In the genomic region with DNA sequence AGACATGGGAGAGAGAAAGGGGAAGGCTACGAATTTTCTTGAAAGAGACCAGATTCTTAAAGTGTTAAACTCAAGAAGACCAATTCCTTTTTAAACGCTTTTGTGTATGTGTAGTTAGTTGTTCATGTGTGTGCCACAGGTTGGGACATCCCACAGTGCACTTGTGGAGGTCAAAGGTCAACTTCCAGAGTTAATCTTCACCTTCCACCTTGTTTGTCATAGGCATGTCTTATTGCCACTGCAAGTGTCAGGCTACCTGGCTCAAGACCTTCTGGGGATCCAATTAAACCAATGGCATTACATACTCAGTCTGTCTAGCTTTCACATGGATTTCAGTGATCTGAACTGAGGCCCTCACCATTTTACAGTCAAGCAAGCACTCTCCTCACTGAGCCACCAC, we compare ENCODE assay signal across 25 mouse cellular contexts. TPM values are rescaled to one million over a fixed set of nuclear protein-coding genes. Genes with fewer than 3 reads are reported as not detected.
A peak's percentile ranks its signal among the peaks of the same experiment; 100 is the strongest.
DNase-seq lines count a peak whose midpoint lies in the region; ATAC-seq and TF ChIP-seq lines count a peak whose summit lies in the region.
"Had no signal": no experiment of that assay in that cellular context is flagged by ENCODE, and none has a peak within 500 bp of the region (broad histone marks: within the 10 kb centered on the region; RNA-seq: fewer than 3 reads in every experiment).

No protein-coding gene starts in this region.

- H3K27me3 ChIP-seq in kidney, adult 2 months (replicated peaks; ENCODE audit: control insufficient read depth, insufficient read depth, low read length): no peaks in the 10 kb centered on the region
- no peaks in the 10 kb centered on the region; the same call in 1 of the 2 replicates for H3K27me3 ChIP-seq in kidney, embryonic 16.5 days (ENCODE audit: insufficient read depth, low read length)
- peaks cover 3% of the 10 kb centered on the region; the same call in 1 of the 2 replicates for H3K27me3 ChIP-seq in kidney, embryonic 15.5 days
- H3K27me3 ChIP-seq: embryonic facial prominence, embryonic 12.5 days; heart, embryonic 12.5 days; heart, embryonic 15.5 days had no signal

- no peak for ATAC-seq in kidney, embryonic 16.5 days (ENCODE audit: low FRiP score, low TSS enrichment)
- no peak for ATAC-seq in kidney, embryonic 15.5 days (replicated peaks; ENCODE audit: low FRiP score)
- ATAC-seq: CD4-positive, CD25-positive, alpha-beta regulatory T cell, adult 4 months; forebrain, embryonic 14.5 days; forebrain, postnatal 0 days had no signal

- no peak overlapping the region for H3K9ac ChIP-seq in kidney, embryonic 16.5 days (replicated peaks; ENCODE audit: low read length)
- no peak overlapping the region for H3K9ac ChIP-seq in kidney, embryonic 15.5 days
- H3K9ac ChIP-seq: embryonic facial prominence, embryonic 12.5 days; embryonic facial prominence, embryonic 15.5 days; forebrain, postnatal 0 days; heart, embryonic 12.5 days; heart, embryonic 15.5 days; hindbrain, embryonic 14.5 days had no signal

- H3K27ac ChIP-seq in kidney, adult 2 months (ENCODE audit: insufficient read depth, low read depth, low read length): no peak overlapping the region
- H3K27ac ChIP-seq in kidney, embryonic 16.5 days (ENCODE audit: low read length): no peak overlapping the region
- H3K27ac ChIP-seq in kidney, embryonic 15.5 days: no peak overlapping the region
- H3K27ac ChIP-seq: embryonic facial prominence, embryonic 12.5 days; embryonic facial prominence, embryonic 15.5 days; gastrocnemius, adult 2 months; heart, embryonic 15.5 days; hindbrain, embryonic 14.5 days had no signal

- H3K4me3 ChIP-seq in kidney, adult 2 months (ENCODE audit: insufficient read depth, low read depth, low read length): no peak overlapping the region
- no peak overlapping the region for H3K4me3 ChIP-seq in kidney, embryonic 16.5 days (ENCODE audit: low read length)
- H3K4me3 ChIP-seq in kidney, embryonic 15.5 days (replicated peaks): no peak overlapping the region
- H3K4me3 ChIP-seq: embryonic facial prominence, embryonic 12.5 days; embryonic facial prominence, embryonic 15.5 days; gastrocnemius, adult 2 months; heart, embryonic 12.5 days; heart, embryonic 15.5 days had no signal

- peaks cover 9% of the 10 kb centered on the region for H3K4me1 ChIP-seq in kidney, adult 2 months (ENCODE audit: control insufficient read depth, insufficient read depth, low read length)
- peaks cover 14% of the 10 kb centered on the region for H3K4me1 ChIP-seq in kidney, embryonic 16.5 days (ENCODE audit: insufficient read depth, low read length)
- peaks cover 14% of the 10 kb centered on the region for H3K4me1 ChIP-seq in kidney, embryonic 15.5 days

- no peak overlapping the region for H3K4me2 ChIP-seq in kidney, embryonic 16.5 days (replicated peaks; ENCODE audit: low read depth, low read length)
- H3K4me2 ChIP-seq in kidney, embryonic 15.5 days: no peak overlapping the region
- H3K4me2 ChIP-seq: embryonic facial prominence, embryonic 12.5 days; embryonic facial prominence, embryonic 15.5 days; heart, embryonic 12.5 days; heart, embryonic 15.5 days; hindbrain, embryonic 14.5 days had no signal

- no peaks in the 10 kb centered on the region for H3K9me3 ChIP-seq in kidney, embryonic 16.5 days (ENCODE audit: low read length)
- no peaks in the 10 kb centered on the region for H3K9me3 ChIP-seq in kidney, embryonic 15.5 days (replicated peaks)
- H3K9me3 ChIP-seq: embryonic facial prominence, embryonic 12.5 days; embryonic facial prominence, embryonic 15.5 days; heart, embryonic 12.5 days; heart, embryonic 15.5 days had no signal

- no peaks in the 10 kb centered on the region for H3K36me3 ChIP-seq in kidney, adult 2 months (ENCODE audit: control insufficient read depth, insufficient read depth, low read length)
- H3K36me3 ChIP-seq in kidney, embryonic 16.5 days (ENCODE audit: insufficient read depth, low read length): no peaks in the 10 kb centered on the region
- no peaks in the 10 kb centered on the region for H3K36me3 ChIP-seq in kidney, embryonic 15.5 days
- H3K36me3 ChIP-seq: embryonic facial prominence, embryonic 12.5 days; embryonic facial prominence, embryonic 15.5 days; heart, embryonic 15.5 days had no signal

- TF ChIP-seq POLR2A in kidney, adult 2 months (IDR thresholded peaks at IDR 0.05; ENCODE audit: low read depth, low read length): no peak

- TF ChIP-seq CTCF in kidney, adult 2 months (conservative IDR thresholded peaks at IDR 0.05; ENCODE audit: insufficient read depth, insufficient read length, low read depth, low read length): no peak

- 71% methylated on average over 2 of the region's 2 CpGs for WGBS in kidney, adult 2 months
- WGBS in kidney, embryonic 16.5 days: 80% methylated on average over 2 of the region's 2 CpGs
- WGBS in kidney, embryonic 15.5 days: 72% methylated on average over 2 of the region's 2 CpGs

- DNase-seq in kidney, adult 2 months: peak; percentile 76
- peak; percentile 17 for DNase-seq in kidney, postnatal 14 days
- DNase-seq in yolk sac, embryonic 10.5 days (ENCODE audit: low spot score): peak; percentile 72
- DNase-seq in layer of hippocampus, adult 9-11 months: no peak
- DNase-seq: adrenal gland, adult 2 months; adrenal gland, postnatal 14 days; cerebellum, adult 11 months; cerebellum, adult 2 months; cerebellum, adult 9-11 months; cerebellum, postnatal 25 days; forebrain, postnatal 0 days; gastrocnemius, adult 2 months; gastrocnemius, postnatal 14 days; heart, adult 18-20 months; heart, postnatal 14 days; heart, postnatal 4 days had no signal

RNA-seq across cellular contexts. Expression of a gene that starts 2.0 kb away (rescaled TPM):
- polyA plus RNA-seq in kidney, adult 2 months (2012; rRNA removed): 14.4 and 20.7 TPM in 2 replicates
- polyA plus RNA-seq in kidney, embryonic 16.5 days (2015; fragmentation: Nextera tagmentation; extraction: Ambion mirVana): 76.1 and 79.4 TPM in 2 replicates
- 72.3 and 75.2 TPM in 2 replicates for polyA plus RNA-seq in kidney, embryonic 15.5 days (2015; fragmentation: Nextera tagmentation; extraction: Ambion mirVana)

RNA-seq across cellular contexts. Expression of a gene that starts 7.9 kb away (rescaled TPM):
- 33.0 and 35.9 TPM in 2 replicates for polyA plus RNA-seq in kidney, adult 2 months (2012; rRNA removed)
- 27.4 and 32.0 TPM in 2 replicates for polyA plus RNA-seq in kidney, embryonic 16.5 days (2015; fragmentation: Nextera tagmentation; extraction: Ambion mirVana)
- 27.8 and 29.9 TPM in 2 replicates for polyA plus RNA-seq in kidney, embryonic 15.5 days (2015; fragmentation: Nextera tagmentation; extraction: Ambion mirVana)

RNA-seq across cellular contexts. Expression of a gene that starts 35.8 kb away (rescaled TPM):
- polyA plus RNA-seq in kidney, adult 2 months (2012; rRNA removed): 66.1 and 71.4 TPM in 2 replicates
- polyA plus RNA-seq in kidney, embryonic 16.5 days (2015; fragmentation: Nextera tagmentation; extraction: Ambion mirVana): 178 and 184 TPM in 2 replicates
- polyA plus RNA-seq in kidney, embryonic 15.5 days (2015; fragmentation: Nextera tagmentation; extraction: Ambion mirVana): 178 and 184 TPM in 2 replicates

RNA-seq across cellular contexts. Expression of a gene that starts 58.7 kb away (rescaled TPM):
- 3.9 and 4.6 TPM in 2 replicates for polyA plus RNA-seq in kidney, adult 2 months (2012; rRNA removed)
- 4.6 and 5.4 TPM in 2 replicates for polyA plus RNA-seq in kidney, embryonic 16.5 days (2015; fragmentation: Nextera tagmentation; extraction: Ambion mirVana)
- polyA plus RNA-seq in kidney, embryonic 15.5 days (2015; fragmentation: Nextera tagmentation; extraction: Ambion mirVana): 5.0 and 5.2 TPM in 2 replicates
- polyA plus RNA-seq: CD4-positive, CD25-positive, alpha-beta regulatory T cell, adult 4 months had no signal
